19 mouse cellular contexts compared by ENCODE assay signal in genomic region chr4:131478923-131479322, GRCm38 (mm10).
DNase-seq lines count a peak whose midpoint lies in the region; ATAC-seq and TF ChIP-seq lines count a peak whose summit lies in the region.
"Had no signal": no experiment of that assay in that cellular context is flagged by ENCODE, and none has a peak within 500 bp of the region (broad histone marks: within the 10 kb centered on the region; RNA-seq: fewer than 3 reads in every experiment).

No protein-coding gene starts in this region.

- H3K9me3 ChIP-seq in kidney, embryonic 14.5 days (ENCODE audit: control insufficient read depth, low read length), result no peaks in the 10 kb centered on the region
- peaks cover 2% of the 10 kb centered on the region for H3K9me3 ChIP-seq in CH12.LX (replicated peaks; ENCODE audit: low read length)
- no peaks in the 10 kb centered on the region for H3K9me3 ChIP-seq in heart, embryonic 11.5 days (replicated peaks; ENCODE audit: control insufficient read depth, low read length)
- H3K9me3 ChIP-seq: embryonic facial prominence, embryonic 13.5 days; heart, embryonic 10.5 days; hindbrain, embryonic 15.5 days; midbrain, embryonic 15.5 days had no signal

- in situ Hi-C loops in CH12.LX (cut with MboI; ENCODE audit: low pct_ligation_motif_present, low pct_unique_long_range_greater_than_20kb, low sequenced_read_pairs), result loop anchor here (5.0 to 10.0 kb wide), 2 partner anchors 204 to 512 kb away; no protein-coding TSS in a partner anchor

- peaks cover 5% of the 10 kb centered on the region; the same call in 1 of the 2 replicates for H3K4me1 ChIP-seq in kidney, embryonic 14.5 days (ENCODE audit: control insufficient read depth, insufficient read depth, low read length)
- H3K4me1 ChIP-seq in CH12.LX (ENCODE audit: control insufficient read depth in 1 of 2, insufficient read depth in 2 of 2), result peaks cover 0 to 7% of the 10 kb centered on the region in 2 experiments; a peak in 1 of 4 replicates
- H3K4me1 ChIP-seq in heart, embryonic 11.5 days (ENCODE audit: control insufficient read depth, insufficient read depth, low read length), result no peaks in the 10 kb centered on the region

- no peak overlapping the region for H3K27ac ChIP-seq in kidney, embryonic 14.5 days (ENCODE audit: low read depth, low read length)
- H3K27ac ChIP-seq in CH12.LX (ENCODE audit: insufficient read depth, low read depth), result no peak overlapping the region
- H3K27ac ChIP-seq in heart, embryonic 11.5 days (ENCODE audit: low read depth, low read length), result no peak overlapping the region
- H3K27ac ChIP-seq: heart, embryonic 10.5 days; hindbrain, embryonic 15.5 days; midbrain, embryonic 15.5 days had no signal

- no peak for TF ChIP-seq EP300 in CH12.LX (IDR thresholded peaks at IDR 0.05; ENCODE audit: low read length)

- TF ChIP-seq CTCF in CH12.LX (conservative IDR thresholded peaks at IDR 0.05 in 1 of 2, IDR thresholded peaks at IDR 0.05 in 1 of 2; ENCODE audit: low read depth in 2 of 2, low read length in 2 of 2), result peak in 1 of 2 experiments; percentile 35; a peak in 2 of 4 replicates

- whole genome bisulfite sequencing in kidney, embryonic 14.5 days, result 64% methylated on average over 9 of the region's 9 CpGs
- WGBS in heart, embryonic 11.5 days (ENCODE audit: insufficient replicate concordance), result 63% methylated on average over 9 of the region's 9 CpGs

- no peak overlapping the region for H3K4me3 ChIP-seq in kidney, embryonic 14.5 days (ENCODE audit: low read length)
- H3K4me3 ChIP-seq in CH12.LX (replicated peaks in 1 of 3; ENCODE audit: low read depth in 2 of 3, low read length in 2 of 3, poor library complexity in 1 of 3), result no peak overlapping the region
- no peak overlapping the region for H3K4me3 ChIP-seq in heart, embryonic 11.5 days (ENCODE audit: low read depth, low read length)
- H3K4me3 ChIP-seq: embryonic facial prominence, embryonic 13.5 days; heart, embryonic 10.5 days; hindbrain, embryonic 15.5 days; midbrain, embryonic 15.5 days had no signal

- H3K36me3 ChIP-seq in kidney, embryonic 14.5 days (ENCODE audit: control insufficient read depth, insufficient read depth, low read length), result no peaks in the 10 kb centered on the region
- H3K36me3 ChIP-seq in CH12.LX (replicated peaks in 1 of 2; ENCODE audit: control insufficient read depth in 1 of 2, insufficient read depth in 1 of 2, low read length in 1 of 2), result no peaks in the 10 kb centered on the region
- H3K36me3 ChIP-seq in heart, embryonic 11.5 days (ENCODE audit: control insufficient read depth, insufficient read depth, low read length), result no peaks in the 10 kb centered on the region
- H3K36me3 ChIP-seq: embryonic facial prominence, embryonic 13.5 days; heart, embryonic 10.5 days; hindbrain, embryonic 15.5 days; midbrain, embryonic 15.5 days had no signal

- TF ChIP-seq RAD21 in CH12.LX (IDR thresholded peaks at IDR 0.05; ENCODE audit: low read depth, low read length), result peak; percentile 36

- no peaks in the 10 kb centered on the region for H3K27me3 ChIP-seq in kidney, embryonic 14.5 days (ENCODE audit: control insufficient read depth, insufficient read depth, low read length)
- peaks cover 79% of the 10 kb centered on the region for H3K27me3 ChIP-seq in CH12.LX (replicated peaks)
- no peaks in the 10 kb centered on the region for H3K27me3 ChIP-seq in heart, embryonic 11.5 days (ENCODE audit: control insufficient read depth, insufficient read depth, low read length)
- H3K27me3 ChIP-seq: hindbrain, embryonic 15.5 days; midbrain, embryonic 15.5 days had no signal

- H3K9ac ChIP-seq in kidney, embryonic 14.5 days (ENCODE audit: low read depth, low read length), result no peak overlapping the region
- H3K9ac ChIP-seq in CH12.LX (ENCODE audit: insufficient read depth, low read depth), result no peak overlapping the region
- H3K9ac ChIP-seq in heart, embryonic 11.5 days (ENCODE audit: low read depth, low read length), result no peak overlapping the region
- H3K9ac ChIP-seq: embryonic facial prominence, embryonic 13.5 days; hindbrain, embryonic 15.5 days; midbrain, embryonic 15.5 days had no signal

- intact Hi-C loops in gastrocnemius, postnatal 14 days (cut with DNase I; ENCODE audit: low total_unique reads), result no loop called here

- no peak for ATAC-seq in kidney, embryonic 14.5 days (ENCODE audit: low FRiP score, low TSS enrichment)
- ATAC-seq in megakaryocyte-erythroid progenitor cell, adult 5-6 weeks (replicated peaks; ENCODE audit: low FRiP score, low TSS enrichment, poor library complexity, severe bottlenecking), result no peak
- no peak for ATAC-seq in heart, embryonic 11.5 days (replicated peaks; ENCODE audit: insufficient number of reproducible peaks, low FRiP score, low TSS enrichment)
- ATAC-seq: midbrain, embryonic 15.5 days had no signal

- peak; percentile 5 for DNase-seq in gastrocnemius, adult 18-20 months (ENCODE audit: low spot score)
- no peak for DNase-seq in gastrocnemius, postnatal 14 days
- peak; percentile 11 to 39 for DNase-seq in kidney, postnatal 36 days
- no peak for DNase-seq in CH12.LX (ENCODE audit: extremely low read depth)
- DNase-seq in R1 (ENCODE audit: low read depth, low spot score), result peak; percentile 27
- DNase-seq: heart, postnatal 14 days; kidney, adult 9 months; liver; lung, adult 18-20 months; retina, postnatal 1 day; right cerebral cortex, postnatal 4 days; thymus, postnatal 4 days had no signal

- dilution Hi-C loops in CH12.LX (cut with MboI; ENCODE audit: extremely low pct_ligation_motif_present, extremely low pct_unique_long_range_greater_than_20kb, low sequenced_read_pairs), result no loop called here

- no peak overlapping the region for H3K4me2 ChIP-seq in kidney, embryonic 14.5 days (replicated peaks; ENCODE audit: low read depth, low read length)
- no peak overlapping the region for H3K4me2 ChIP-seq in CH12.LX (ENCODE audit: insufficient read depth, low read depth, poor library complexity, severe bottlenecking)
- H3K4me2 ChIP-seq in heart, embryonic 11.5 days, result no peak overlapping the region
- H3K4me2 ChIP-seq: embryonic facial prominence, embryonic 13.5 days; hindbrain, embryonic 15.5 days; midbrain, embryonic 15.5 days had no signal

- no peaks in the 10 kb centered on the region for H3K79me2 ChIP-seq in CH12.LX (replicated peaks; ENCODE audit: control insufficient read depth, extremely low read depth, insufficient read depth, poor library complexity, severe bottlenecking)

- no peak for TF ChIP-seq POLR2A in CH12.LX (IDR thresholded peaks at IDR 0.05; ENCODE audit: low read depth, low read length)

TF ChIP-seq in CH12.LX, 34 proteins besides CTCF, POLR2A, EP300 and RAD21:
- TF ChIP-seq JUN (IDR thresholded peaks at IDR 0.05; ENCODE audit: insufficient read depth, low read depth, low read length) (no peak), MAX (IDR thresholded peaks at IDR 0.05; ENCODE audit: low read length) (no peak), SMC3 (IDR thresholded peaks at IDR 0.05; ENCODE audit: low read depth, low read length) (peak; percentile 38), USF1 (IDR thresholded peaks at IDR 0.05; ENCODE audit: low read depth, low read length) (no peak), SIN3A (IDR thresholded peaks at IDR 0.05; ENCODE audit: low read length) (no peak), E2F4 (IDR thresholded peaks at IDR 0.05; ENCODE audit: insufficient replicate concordance, low read depth, low read length) (no peak)

Comparison
In these comparisons a context has a peak if more than half of its experiments do, and no peak if none do; other contexts are left out.
1. DNase-seq: peak in gastrocnemius, adult 18-20 months (single experiment), kidney, postnatal 36 days (2 of 2) and R1 (single experiment); none in gastrocnemius, postnatal 14 days (single experiment) and CH12.LX (single experiment).